Mouse (Mus musculus): ENCODE data around the gene Cacna2d1. TPM values are rescaled to one million over a fixed set of nuclear protein-coding genes. Genes with fewer than 3 reads are reported as not detected.

The Cacna2d1 gene
- total and polyA plus RNA-seq, 3 experiments = 0.08 to 0.13 TPM; not detected in 1

- no peaks in the 10 kb centered on the region for H3K9me3 ChIP-seq (replicated peaks; ENCODE audit: insufficient read depth, low read length)
- H3K36me3 ChIP-seq (ENCODE audit: control insufficient read depth in 1 of 2, insufficient read depth in 2 of 2, low read length in 2 of 2) = no peaks in the 10 kb centered on the region
- DNase-seq (ENCODE audit: low read depth, low spot score) = no peak
- H3K4me3 ChIP-seq (ENCODE audit: control insufficient read depth in 1 of 2, insufficient read depth in 1 of 2, low read depth in 2 of 2, low read length in 2 of 2) = no peak overlapping the region
- no peak overlapping the region for H3K9ac ChIP-seq (ENCODE audit: control insufficient read depth, low read depth, low read length, poor library complexity, severe bottlenecking)
- no peaks in the 10 kb centered on the region for H3K4me1 ChIP-seq (ENCODE audit: control insufficient read depth in 1 of 2, insufficient read depth in 2 of 2, low read length in 2 of 2)
- no peaks in the 10 kb centered on the region for H3K79me2 ChIP-seq (ENCODE audit: control insufficient read depth, insufficient read depth, low read length, poor library complexity)
- no peak overlapping the region for H3K27ac ChIP-seq (ENCODE audit: control insufficient read depth, low read depth, low read length)
- no peak for TF ChIP-seq HCFC1 (IDR thresholded peaks at IDR 0.05; ENCODE audit: low read depth, low read length)
- TF ChIP-seq TAL1 (IDR thresholded peaks at IDR 0.05; ENCODE audit: low read length) = no peak
- no peak for TF ChIP-seq CTCF (IDR thresholded peaks at IDR 0.05 in 2 of 3, conservative IDR thresholded peaks at IDR 0.05 in 1 of 3; ENCODE audit: control insufficient read depth in 1 of 3, insufficient read depth in 1 of 3, low read depth in 2 of 3, low read length in 3 of 3, poor library complexity in 1 of 3, severe bottlenecking in 1 of 3)
- no peak for TF ChIP-seq ZC3H11A (IDR thresholded peaks at IDR 0.05; ENCODE audit: low read depth, low read length)
- no peak for TF ChIP-seq GABPA (IDR thresholded peaks at IDR 0.05; ENCODE audit: low read depth, low read length)
- TF ChIP-seq ELF1 (IDR thresholded peaks at IDR 0.05; ENCODE audit: low read depth, low read length) = no peak
- no peak for TF ChIP-seq KAT2A (conservative IDR thresholded peaks at IDR 0.05; ENCODE audit: low read depth, low read length)
- TF ChIP-seq MXI1 (IDR thresholded peaks at IDR 0.05; ENCODE audit: low read depth, low read length) = no peak
- no peak for TF ChIP-seq UBTF (IDR thresholded peaks at IDR 0.05; ENCODE audit: borderline replicate concordance, insufficient read depth, low read depth, low read length)
- TF ChIP-seq EP300 (IDR thresholded peaks at IDR 0.05; ENCODE audit: low read depth in 1 of 2, low read length in 2 of 2) = no peak
- no peak for TF ChIP-seq MEF2A (IDR thresholded peaks at IDR 0.05; ENCODE audit: extremely low read depth, insufficient replicate concordance, low read depth, low read length, poor library complexity, severe bottlenecking)
- no peak for TF ChIP-seq SIN3A (IDR thresholded peaks at IDR 0.05; ENCODE audit: low read length)
- no peak for TF ChIP-seq MYB (IDR thresholded peaks at IDR 0.05; ENCODE audit: low read depth, low read length)
- TF ChIP-seq TCF12 (IDR thresholded peaks at IDR 0.05; ENCODE audit: low read depth, low read length) = no peak
- TF ChIP-seq MAFK (IDR thresholded peaks at IDR 0.05; ENCODE audit: borderline replicate concordance, low read depth, low read length) = no peak
- no peak for TF ChIP-seq POLR2AphosphoS2 (IDR thresholded peaks at IDR 0.05; ENCODE audit: low read length)
- no peak for TF ChIP-seq BHLHE40 (IDR thresholded peaks at IDR 0.05; ENCODE audit: borderline replicate concordance, low read depth, low read length)
- TF ChIP-seq POLR2A (IDR thresholded peaks at IDR 0.05; ENCODE audit: control insufficient read depth in 1 of 2, insufficient read depth in 1 of 2, low read depth in 1 of 2, low read length in 2 of 2, poor library complexity in 1 of 2) = no peak
- no peak for TF ChIP-seq NRF1 (IDR thresholded peaks at IDR 0.05; ENCODE audit: insufficient read depth, low read depth, low read length, poor library complexity, severe bottlenecking)
- TF ChIP-seq JUND (IDR thresholded peaks at IDR 0.05; ENCODE audit: low read depth, low read length) = no peak
- H3K27me3 ChIP-seq (ENCODE audit: control insufficient read depth in 1 of 2, insufficient read depth in 2 of 2, low read length in 2 of 2) = no peaks in the 10 kb centered on the region
These were observed 171.2 kb downstream of the Cacna2d1 start for GRCm38 (mm10) chr5:16105701-16106100.

- H3K36me3 ChIP-seq (ENCODE audit: control insufficient read depth in 1 of 2, insufficient read depth in 2 of 2, low read length in 2 of 2) = no peaks in the 10 kb centered on the region
- no peaks in the 10 kb centered on the region for H3K9me3 ChIP-seq (replicated peaks; ENCODE audit: insufficient read depth, low read length)
- H3K27ac ChIP-seq (ENCODE audit: control insufficient read depth, low read depth, low read length) = no peak overlapping the region
- no peaks in the 10 kb centered on the region for H3K79me2 ChIP-seq (ENCODE audit: control insufficient read depth, insufficient read depth, low read length, poor library complexity)
- TF ChIP-seq ELF1 (IDR thresholded peaks at IDR 0.05; ENCODE audit: low read depth, low read length) (no peak), POLR2A (IDR thresholded peaks at IDR 0.05; ENCODE audit: control insufficient read depth in 1 of 2, insufficient read depth in 1 of 2, low read depth in 1 of 2, low read length in 2 of 2, poor library complexity in 1 of 2) (no peak), NELFE (IDR thresholded peaks at IDR 0.05; ENCODE audit: low read depth, low read length) (no peak)
- H3K4me3 ChIP-seq (ENCODE audit: control insufficient read depth in 1 of 2, insufficient read depth in 1 of 2, low read depth in 2 of 2, low read length in 2 of 2) = no peak overlapping the region
- DNase-seq (ENCODE audit: low read depth, low spot score) = no peak
- no peak overlapping the region for H3K9ac ChIP-seq (ENCODE audit: control insufficient read depth, low read depth, low read length, poor library complexity, severe bottlenecking)
- H3K27me3 ChIP-seq (ENCODE audit: control insufficient read depth in 1 of 2, insufficient read depth in 2 of 2, low read length in 2 of 2) = no peaks in the 10 kb centered on the region
- H3K4me1 ChIP-seq (ENCODE audit: control insufficient read depth in 1 of 2, insufficient read depth in 2 of 2, low read length in 2 of 2) = no peaks in the 10 kb centered on the region
These were observed 176.2 kb downstream of the Cacna2d1 start for GRCm38 (mm10) chr5:16110643-16111042.
